Mouse (Mus musculus): ENCODE measurements at regions not wholly inside any gene's neighbourhood (a gene's known extent, or its start where the extent isn't known, plus 50 kb on each side); places are given as distances from the start of the nearest gene placed in this dataset.

GRCm38 (mm10) chr15:88288696-88289095, 311.4 kb upstream of the Zdhhc25 start:
- no peak for TF ChIP-seq POLR2A (IDR thresholded peaks at IDR 0.05; ENCODE audit: insufficient read depth, low read depth, low read length)
- TF ChIP-seq EP300 (IDR thresholded peaks at IDR 0.05; ENCODE audit: insufficient read depth, low read depth, low read length): no peak
- TF ChIP-seq CTCF (IDR thresholded peaks at IDR 0.05): no peak
- 43% methylated on average over 3 of the region's 3 CpGs for WGBS
- Histone ChIP-seq H3K36me3 (ENCODE audit: control insufficient read depth, insufficient read depth, low read length) (no peaks in the 10 kb centered on the region), H3K27me3 (ENCODE audit: control insufficient read depth, insufficient read depth, low read length) (no peaks in the 10 kb centered on the region), H3K27ac (no peak overlapping the region), H3K9ac (ENCODE audit: low read depth, low read length) (no peak overlapping the region), H3K4me3 (no peak overlapping the region), H3K4me1 (ENCODE audit: control insufficient read depth, insufficient read depth, low read length) (no peaks in the 10 kb centered on the region), H3K79me2 (replicated peaks; ENCODE audit: control insufficient read depth, insufficient read depth, low read length) (no peaks in the 10 kb centered on the region)
- DNase-seq: no peak
- intact Hi-C loops (cut with DNase I): no loop called here

- Histone ChIP-seq H3K36me3 (ENCODE audit: control insufficient read depth, insufficient read depth, low read length) (no peaks in the 10 kb centered on the region), H3K4me3 (no peak overlapping the region), H3K9ac (ENCODE audit: low read depth, low read length) (no peak overlapping the region), H3K79me2 (replicated peaks; ENCODE audit: control insufficient read depth, insufficient read depth, low read length) (no peaks in the 10 kb centered on the region), H3K27me3 (ENCODE audit: control insufficient read depth, insufficient read depth, low read length) (no peaks in the 10 kb centered on the region), H3K4me1 (ENCODE audit: control insufficient read depth, insufficient read depth, low read length) (no peaks in the 10 kb centered on the region), H3K27ac (no peak overlapping the region)
- TF ChIP-seq CTCF (IDR thresholded peaks at IDR 0.05) (no peak), EP300 (IDR thresholded peaks at IDR 0.05; ENCODE audit: insufficient read depth, low read depth, low read length) (no peak), POLR2A (IDR thresholded peaks at IDR 0.05; ENCODE audit: insufficient read depth, low read depth, low read length) (no peak)
- 20% methylated on average over 20 of the region's 20 CpGs for WGBS
- intact Hi-C loops (cut with DNase I): no loop called here
- DNase-seq: no peak
Measured at GRCm38 (mm10) chr15:88290740-88291363, 309.2 kb upstream of the Zdhhc25 start.

DNA sequence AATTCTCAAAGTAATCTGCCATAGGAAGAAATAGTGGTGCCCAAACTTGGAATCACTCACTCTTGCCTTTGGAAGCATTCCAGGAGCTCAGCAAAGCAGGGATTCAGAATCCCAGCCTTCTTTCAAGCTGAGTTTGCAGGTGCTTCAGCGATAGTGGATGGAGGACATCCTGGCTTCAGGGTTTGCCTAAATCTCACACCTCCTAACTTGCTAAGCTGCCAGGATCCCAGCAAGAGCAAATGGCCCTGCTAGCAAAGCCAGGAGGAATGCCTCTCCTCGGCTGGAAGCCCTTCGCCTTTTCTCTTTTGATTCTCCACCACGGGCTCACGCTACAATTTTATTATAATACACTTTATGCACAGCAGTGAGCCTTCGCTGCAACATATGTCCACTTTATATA, 301.0 kb upstream of the Zdhhc25 start:
- H3K36me3 ChIP-seq (ENCODE audit: control insufficient read depth, insufficient read depth, low read length): no peaks in the 10 kb centered on the region
- no peak for DNase-seq
- no peaks in the 10 kb centered on the region for H3K79me2 ChIP-seq (replicated peaks; ENCODE audit: control insufficient read depth, insufficient read depth, low read length)
- intact Hi-C loops (cut with DNase I): no loop called here
- H3K4me1 ChIP-seq (ENCODE audit: control insufficient read depth, insufficient read depth, low read length): no peaks in the 10 kb centered on the region
- no peaks in the 10 kb centered on the region for H3K27me3 ChIP-seq (ENCODE audit: control insufficient read depth, insufficient read depth, low read length)
- no peak for TF ChIP-seq EP300 (IDR thresholded peaks at IDR 0.05; ENCODE audit: insufficient read depth, low read depth, low read length)
- no peak for TF ChIP-seq CTCF (IDR thresholded peaks at IDR 0.05)
- no peak for TF ChIP-seq POLR2A (IDR thresholded peaks at IDR 0.05; ENCODE audit: insufficient read depth, low read depth, low read length)
- no peak overlapping the region for H3K9ac ChIP-seq (ENCODE audit: low read depth, low read length)
- 28% methylated on average over 6 of the region's 6 CpGs for WGBS
- H3K4me3 ChIP-seq: no peak overlapping the region
- no peak overlapping the region for H3K27ac ChIP-seq

GRCm38 (mm10) chr15:88311158-88311557, 288.9 kb upstream of the Zdhhc25 start:
- no peak for DNase-seq
- intact Hi-C loops (cut with DNase I): no loop called here
- no peaks in the 10 kb centered on the region for H3K27me3 ChIP-seq (ENCODE audit: control insufficient read depth, insufficient read depth, low read length)
- H3K36me3 ChIP-seq (ENCODE audit: control insufficient read depth, insufficient read depth, low read length): no peaks in the 10 kb centered on the region
- H3K4me1 ChIP-seq (ENCODE audit: control insufficient read depth, insufficient read depth, low read length): no peaks in the 10 kb centered on the region
- H3K27ac ChIP-seq: no peak overlapping the region
- WGBS: 71% methylated on average over 8 of the region's 8 CpGs
- H3K9ac ChIP-seq (ENCODE audit: low read depth, low read length): no peak overlapping the region
- H3K79me2 ChIP-seq (replicated peaks; ENCODE audit: control insufficient read depth, insufficient read depth, low read length): no peaks in the 10 kb centered on the region
- no peak overlapping the region for H3K4me3 ChIP-seq
- no peak for TF ChIP-seq EP300 (IDR thresholded peaks at IDR 0.05; ENCODE audit: insufficient read depth, low read depth, low read length)
- TF ChIP-seq CTCF (IDR thresholded peaks at IDR 0.05): no peak
- TF ChIP-seq POLR2A (IDR thresholded peaks at IDR 0.05; ENCODE audit: insufficient read depth, low read depth, low read length): no peak

GRCm38 (mm10) chr15:88314810-88315459, 285.2 kb upstream of the Zdhhc25 start:
- no peaks in the 10 kb centered on the region for H3K4me1 ChIP-seq (ENCODE audit: control insufficient read depth, insufficient read depth, low read length)
- TF ChIP-seq CTCF (IDR thresholded peaks at IDR 0.05) (no peak), POLR2A (IDR thresholded peaks at IDR 0.05; ENCODE audit: insufficient read depth, low read depth, low read length) (no peak), EP300 (IDR thresholded peaks at IDR 0.05; ENCODE audit: insufficient read depth, low read depth, low read length) (no peak)
- no peak overlapping the region for H3K4me3 ChIP-seq
- no peaks in the 10 kb centered on the region for H3K36me3 ChIP-seq (ENCODE audit: control insufficient read depth, insufficient read depth, low read length)
- H3K27me3 ChIP-seq (ENCODE audit: control insufficient read depth, insufficient read depth, low read length): no peaks in the 10 kb centered on the region
- no peak for DNase-seq
- WGBS: 66% methylated on average over 12 of the region's 12 CpGs
- no peak overlapping the region for H3K9ac ChIP-seq (ENCODE audit: low read depth, low read length)
- intact Hi-C loops (cut with DNase I): no loop called here
- H3K27ac ChIP-seq: no peak overlapping the region
- H3K79me2 ChIP-seq (replicated peaks; ENCODE audit: control insufficient read depth, insufficient read depth, low read length): no peaks in the 10 kb centered on the region

DNA sequence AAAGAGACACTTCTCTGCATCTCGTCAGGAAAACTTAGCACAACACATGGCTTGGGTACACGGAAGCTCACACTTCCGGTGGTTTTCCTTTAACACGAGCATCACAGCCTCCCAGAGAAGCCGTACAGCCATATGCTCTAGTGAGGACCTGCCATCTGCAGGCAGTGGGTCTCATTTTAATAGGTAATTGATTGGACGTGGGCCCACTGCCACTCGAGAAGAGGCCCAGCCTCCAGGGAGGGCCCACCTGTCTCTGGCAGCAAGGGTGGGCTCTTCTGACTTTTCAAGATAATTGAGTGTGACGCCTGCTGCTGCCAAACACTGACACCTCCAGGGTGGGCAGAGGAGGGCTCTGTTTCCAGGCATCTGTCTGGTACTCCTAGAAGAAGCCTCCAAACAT, 282.1 kb upstream of the Zdhhc25 start:
- 45% methylated on average over 8 of the region's 8 CpGs for WGBS
- Histone ChIP-seq H3K27ac (no peak overlapping the region), H3K36me3 (ENCODE audit: control insufficient read depth, insufficient read depth, low read length) (no peaks in the 10 kb centered on the region), H3K9ac (ENCODE audit: low read depth, low read length) (no peak overlapping the region), H3K79me2 (replicated peaks; ENCODE audit: control insufficient read depth, insufficient read depth, low read length) (no peaks in the 10 kb centered on the region), H3K4me3 (no peak overlapping the region), H3K27me3 (ENCODE audit: control insufficient read depth, insufficient read depth, low read length) (no peaks in the 10 kb centered on the region), H3K4me1 (ENCODE audit: control insufficient read depth, insufficient read depth, low read length) (no peaks in the 10 kb centered on the region)
- TF ChIP-seq CTCF (IDR thresholded peaks at IDR 0.05) (no peak), POLR2A (IDR thresholded peaks at IDR 0.05; ENCODE audit: insufficient read depth, low read depth, low read length) (no peak), EP300 (IDR thresholded peaks at IDR 0.05; ENCODE audit: insufficient read depth, low read depth, low read length) (no peak)
- DNase-seq: no peak
- intact Hi-C loops (cut with DNase I): no loop called here

All from heart, adult 2 months (tissue).